Mouse (Mus musculus) small intestine, adult 2 months (tissue): ENCODE measurements around the gene Gpnmb.

Experiments used
- CTCF ChIP-seq: fragments of 200-500 bp; IDR thresholded peaks from 2 replicates; pipeline ENCODE4 v1.5.1; 2012; ENCODE audit warnings: low read depth, mild to moderate bottlenecking, control low read depth, inconsistent platforms, low read length, moderate library complexity, mixed read lengths; ENCODE audit not compliant: insufficient replicate concordance, insufficient read length; ENCODE audit errors: extremely low read depth
- POLR2A ChIP-seq: fragments of 200-500 bp; IDR thresholded peaks from 2 replicates; pipeline ENCODE4 v1.6.1; 2012; ENCODE audit warnings: low read depth, mild to moderate bottlenecking, control low read depth, inconsistent platforms, low read length, moderate library complexity

DNA sequence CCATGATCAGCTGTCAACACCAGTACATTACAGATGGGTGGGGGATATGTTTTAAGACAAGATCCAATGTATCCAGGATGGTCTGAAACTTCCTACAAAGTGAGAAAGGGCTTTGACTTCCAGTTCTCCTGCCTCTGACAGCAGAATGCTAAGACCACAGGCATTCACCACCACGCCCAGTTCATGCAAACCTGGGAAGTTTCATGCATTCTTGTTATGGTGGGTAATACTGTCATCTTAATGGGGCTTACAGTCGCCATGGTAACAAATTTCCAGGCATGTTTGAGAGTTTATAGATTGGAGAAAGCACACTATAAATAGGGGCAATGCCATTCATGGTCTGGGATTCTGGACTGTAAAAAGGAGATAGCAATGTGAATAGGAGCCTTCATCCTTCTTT, 72.8 kb downstream of the Gpnmb start:
- no peak for TF ChIP-seq CTCF
- TF ChIP-seq POLR2A, result no peak
